Mouse (Mus musculus) CH12.LX (cell line): ENCODE measurements at regions not wholly inside any gene's neighbourhood (a gene's known extent, or its start where the extent isn't known, plus 50 kb on each side); places are given as distances from the start of the nearest gene placed in this dataset.

ENCODE experiments used
- CTCF ChIP-seq, 2 experiments: IDR thresholded peaks in 1 of 2; conservative IDR thresholded peaks in 1 of 2; 2 replicates each; pipeline ENCODE4 v1.5.1; 2011 to 2012; ENCODE audit warnings: low read depth in 2 of 2, low read length in 2 of 2, improper control_type of control experiment in 1 of 2, inconsistent platforms in 1 of 2, mild to moderate bottlenecking in 1 of 2, moderate library complexity in 1 of 2
- E2F4 ChIP-seq: IDR thresholded peaks from 2 replicates; pipeline ENCODE4 v1.6.1; 2011; ENCODE audit warnings: low read depth, low read length, improper control_type of control experiment; ENCODE audit not compliant: insufficient replicate concordance
- MAFK ChIP-seq: IDR thresholded peaks from 2 replicates; pipeline ENCODE4 v1.6.1; 2011; ENCODE audit warnings: low read length, improper control_type of control experiment; ENCODE audit not compliant: insufficient replicate concordance

DNA sequence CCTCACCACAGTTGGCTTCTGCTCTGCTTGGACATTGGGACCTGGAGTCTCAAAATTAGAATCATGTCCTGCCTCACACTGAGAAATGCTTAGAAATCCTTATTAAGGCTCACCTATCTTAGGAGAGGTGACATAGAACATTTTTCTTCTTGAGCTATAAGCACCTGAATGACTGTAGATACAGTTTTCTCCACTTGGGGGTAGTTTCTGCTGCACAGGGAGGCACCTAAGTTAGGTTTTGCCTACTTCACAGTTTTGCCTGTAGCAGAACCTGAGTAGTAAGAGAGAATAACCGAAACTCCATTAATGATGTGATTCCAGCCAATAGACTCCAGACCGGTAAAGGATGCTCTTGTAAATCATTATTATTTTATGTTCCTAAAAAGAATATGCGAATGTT, 624.3 kb upstream of the Nrp1 start:
- peak in 1 of 2 experiments; percentile 36; a peak in 2 of 4 replicates for TF ChIP-seq CTCF (conservative IDR thresholded peaks at IDR 0.05 in 1 of 2, IDR thresholded peaks at IDR 0.05 in 1 of 2; ENCODE audit: low read depth in 2 of 2, low read length in 2 of 2)
- TF ChIP-seq E2F4: no peak
- no peak for TF ChIP-seq MAFK
